Mouse (Mus musculus) midbrain, embryonic 16.5 days (tissue): ENCODE results near the gene Tmem30c. TPM values are rescaled to one million over a fixed set of nuclear protein-coding genes. Genes with fewer than 3 reads are reported as not detected.

Source experiments
- ATAC-seq: fragments of 200-750 bp; cut with Nextera tagmentation; 2 replicates; pipeline ENCODE4 v1.8.0; 2017; ENCODE audit warnings: moderate TSS enrichment
- H3K27ac ChIP-seq: fragments of 300-500 bp; sonication (generic); 2 replicates; pipeline ENCODE4 v1.5.1; 2014; ENCODE audit warnings: mild to moderate bottlenecking, low read length, mixed read lengths
- H3K27me3 ChIP-seq: fragments of 300-500 bp; sonication (generic); 2 replicates; pipeline ENCODE4 v1.6.1; 2014; ENCODE audit warnings: low read depth, low read length, mixed read lengths; ENCODE audit not compliant: control insufficient read depth, insufficient read depth
- H3K36me3 ChIP-seq: fragments of 300-500 bp; sonication (generic); 2 replicates; pipeline ENCODE4 v1.6.1; 2014; ENCODE audit warnings: mild to moderate bottlenecking, low read length, moderate library complexity, mixed read lengths; ENCODE audit not compliant: control insufficient read depth, insufficient read depth
- H3K4me1 ChIP-seq: fragments of 300-500 bp; sonication (generic); 2 replicates; pipeline ENCODE4 v1.6.1; 2014; ENCODE audit warnings: mild to moderate bottlenecking, low read length, mixed read lengths; ENCODE audit not compliant: control insufficient read depth, insufficient read depth
- H3K4me2 ChIP-seq: fragments of 300-500 bp; sonication (generic); 2 replicates; pipeline ENCODE4 v1.6.1; 2014; ENCODE audit warnings: mild to moderate bottlenecking, low read length, mixed read lengths
- H3K4me3 ChIP-seq: fragments of 300-500 bp; sonication (generic); 2 replicates; pipeline ENCODE4 v1.5.1; 2014; ENCODE audit warnings: low read depth, mild to moderate bottlenecking, low read length, moderate library complexity, mixed read lengths
- H3K9ac ChIP-seq: fragments of 300-500 bp; sonication (generic); 2 replicates; pipeline ENCODE4 v1.6.1; 2014; ENCODE audit warnings: low read depth, low read length, mixed read lengths
- H3K9me3 ChIP-seq: fragments of 300-500 bp; sonication (generic); replicated peaks from 2 replicates; pipeline ENCODE4 v1.6.1; 2014; ENCODE audit warnings: mild to moderate bottlenecking, low read length, mixed read lengths; ENCODE audit not compliant: control insufficient read depth, poor library complexity, severe bottlenecking
- WGBS: fragments of 180-500 bp; shearing (Covaris S2); extraction: QIAGEN DNeasy Blood & Tissue Kit; methylation state at CpG from one replicate; pipeline ENCODE4 v1.1.7; 2014; 5-methylcytosine and 5-hydroxymethylcytosine counted together
- polyA plus RNA-seq: library from polyadenylated mRNA; unstranded; fragments of >200 nt; fragmentation: Nextera tagmentation; extraction: Ambion mirVana; gene quantifications from 2 replicates; pipeline ENCODE4 v1.2.1, GENCODE M21; 2015

Gene Tmem30c
- polyA plus RNA-seq, 1 experiment from 2014 or later: 0.63 TPM

DNA sequence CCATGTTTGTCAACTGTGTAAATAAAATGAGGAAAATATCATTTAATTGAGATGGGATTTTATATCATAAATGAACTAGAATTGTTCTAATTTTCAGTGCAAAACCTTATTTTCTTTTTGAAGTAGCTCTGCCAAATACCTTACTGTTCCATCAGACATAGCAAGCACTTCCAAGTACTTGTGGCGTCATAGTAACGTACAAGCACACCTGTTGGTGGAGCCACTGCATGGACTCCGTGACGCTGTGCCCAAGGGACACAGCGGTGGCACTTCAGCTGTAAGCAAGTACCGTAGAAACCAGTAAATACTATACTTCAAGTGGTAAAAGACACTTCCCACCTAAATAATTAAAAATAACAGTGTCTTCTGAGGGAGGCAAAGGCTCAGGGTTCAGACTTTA lies 72.3 kb downstream of the Tmem30c start:
- Histone ChIP-seq H3K27me3 (no peaks in the 10 kb centered on the region), H3K9ac (no peak overlapping the region), H3K27ac (no peak overlapping the region), H3K4me3 (no peak overlapping the region), H3K4me2 (no peak overlapping the region), H3K4me1 (no peaks in the 10 kb centered on the region), H3K36me3 (peaks cover 2% of the 10 kb centered on the region; the same call in 1 of the 2 replicates), H3K9me3 (no peaks in the 10 kb centered on the region)
- WGBS: 94% methylated on average over 6 of the region's 6 CpGs
- ATAC-seq: no peak

Other genes starting within 250 kb of the Tmem30c start
- gene Tmem45a2, start 221.5 kb downstream of the Tmem30c start, polyA plus RNA-seq: not detected in 2 replicates
- gene Tomm70a, start 171.2 kb downstream of the Tmem30c start, polyA plus RNA-seq: 63.0 and 66.3 TPM in 2 replicates
- 44.9 and 60.4 TPM in 2 replicates for gene Nit2, start 125.5 kb downstream of the Tmem30c start, polyA plus RNA-seq
- 33.3 and 34.7 TPM in 2 replicates for gene Tbc1d23, start 61.4 kb downstream of the Tmem30c start, polyA plus RNA-seq
- 2.2 TPM in 2 replicates for gene Filip1l, start 60.2 kb upstream of the Tmem30c start, polyA plus RNA-seq